Mouse (Mus musculus) embryonic facial prominence, embryonic 11.5 days (tissue): ENCODE data around the gene Cyb5rl. TPM values are rescaled to one million over a fixed set of nuclear protein-coding genes. Genes with fewer than 3 reads are reported as not detected.

Experiments
- ATAC-seq: fragments of 200-750 bp; cut with Nextera tagmentation; replicated peaks from 2 replicates; pipeline ENCODE4 v1.8.0; 2017; ENCODE audit warnings: low read depth; ENCODE audit not compliant: insufficient number of reproducible peaks, low FRiP score, low TSS enrichment
- DNase-seq: peaks from one replicate; pipeline ENCODE4 v3.0.0-alpha.2; 2015; ENCODE audit warnings: low spot score
- H3K27ac ChIP-seq: fragments of 300-500 bp; sonication (generic); replicated peaks from 2 replicates; pipeline ENCODE4 v1.5.1; 2014; ENCODE audit warnings: mild to moderate bottlenecking, low read depth, low read length, control low read depth
- H3K27me3 ChIP-seq: fragments of 300-500 bp; sonication (generic); 2 replicates; pipeline ENCODE4 v1.6.1; 2014; ENCODE audit warnings: mild to moderate bottlenecking, low read length, moderate library complexity, mixed read lengths; ENCODE audit not compliant: control insufficient read depth, insufficient read depth
- H3K36me3 ChIP-seq: fragments of 300-500 bp; sonication (generic); replicated peaks from 2 replicates; pipeline ENCODE4 v1.6.1; 2014; ENCODE audit warnings: low read depth, mild to moderate bottlenecking, low read length, moderate library complexity, mixed read lengths; ENCODE audit not compliant: control insufficient read depth, insufficient read depth
- H3K4me1 ChIP-seq: fragments of 300-500 bp; sonication (generic); 2 replicates; pipeline ENCODE4 v1.6.1; 2014; ENCODE audit warnings: low read length, mixed read lengths; ENCODE audit not compliant: control insufficient read depth, insufficient read depth
- H3K4me2 ChIP-seq: fragments of 300-500 bp; sonication (generic); 2 replicates; pipeline ENCODE4 v1.6.1; 2014; ENCODE audit warnings: low read depth, mild to moderate bottlenecking, control low read depth, low read length, moderate library complexity
- H3K4me3 ChIP-seq: fragments of 300-500 bp; sonication (generic); 2 replicates; pipeline ENCODE4 v1.5.1; 2014; ENCODE audit warnings: low read depth, low read length, control low read depth
- H3K9ac ChIP-seq: fragments of 300-500 bp; sonication (generic); replicated peaks from 2 replicates; pipeline ENCODE4 v1.6.1; 2014; ENCODE audit warnings: mild to moderate bottlenecking, control low read depth, low read length
- H3K9me3 ChIP-seq: fragments of 300-500 bp; sonication (generic); replicated peaks from 2 replicates; pipeline ENCODE4 v1.6.1; 2016; ENCODE audit warnings: mild to moderate bottlenecking, low read length, inconsistent platforms, mixed read lengths; ENCODE audit not compliant: control insufficient read depth
- WGBS: fragments of 180-500 bp; shearing (Covaris S2); extraction: QIAGEN DNeasy Blood & Tissue Kit; methylation state at CpG from one replicate; pipeline ENCODE4 v1.1.7; 2014; 5-methylcytosine and 5-hydroxymethylcytosine counted together
- polyA plus RNA-seq: library from polyadenylated mRNA; unstranded; fragments of >200 nt; fragmentation: Nextera tagmentation; extraction: Ambion mirVana; gene quantifications from 2 replicates; pipeline ENCODE4 v1.2.1, GENCODE M21; 2014

Gene Cyb5rl
- polyA plus RNA-seq, 1 experiment from 2014 or later = 5.6 TPM

DNA sequence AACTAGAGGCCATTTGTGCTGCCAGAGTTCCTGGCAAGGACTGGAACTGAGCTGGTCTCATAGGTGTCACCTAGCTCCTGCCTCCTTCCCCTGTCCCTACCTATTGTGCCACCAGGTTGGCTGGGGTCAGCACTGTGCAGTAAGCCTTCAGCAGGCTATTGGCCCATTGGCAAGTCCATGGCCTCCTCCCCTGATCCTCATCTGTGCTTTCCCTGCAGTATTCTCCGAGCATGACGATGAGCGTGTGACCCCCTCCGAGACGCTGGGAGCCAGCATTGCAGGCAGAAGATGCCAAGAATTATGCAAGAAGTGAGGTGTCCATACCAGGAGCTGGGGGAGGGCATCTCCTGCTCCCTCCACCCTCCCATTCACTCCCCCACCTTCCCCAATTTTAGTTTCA lies 19.0 kb upstream of the Cyb5rl start:
- 94% methylated on average over 5 of the region's 5 CpGs for WGBS
- H3K4me1 ChIP-seq = no peaks in the 10 kb centered on the region
- H3K27me3 ChIP-seq = no peaks in the 10 kb centered on the region
- no peak overlapping the region for H3K9ac ChIP-seq
- H3K9me3 ChIP-seq = no peaks in the 10 kb centered on the region
- ATAC-seq (no peak), DNase-seq (no peak)
- H3K4me3 ChIP-seq = no peak overlapping the region
- H3K4me2 ChIP-seq = no peak overlapping the region
- no peak overlapping the region for H3K27ac ChIP-seq
- peaks cover 20% of the 10 kb centered on the region for H3K36me3 ChIP-seq

DNA sequence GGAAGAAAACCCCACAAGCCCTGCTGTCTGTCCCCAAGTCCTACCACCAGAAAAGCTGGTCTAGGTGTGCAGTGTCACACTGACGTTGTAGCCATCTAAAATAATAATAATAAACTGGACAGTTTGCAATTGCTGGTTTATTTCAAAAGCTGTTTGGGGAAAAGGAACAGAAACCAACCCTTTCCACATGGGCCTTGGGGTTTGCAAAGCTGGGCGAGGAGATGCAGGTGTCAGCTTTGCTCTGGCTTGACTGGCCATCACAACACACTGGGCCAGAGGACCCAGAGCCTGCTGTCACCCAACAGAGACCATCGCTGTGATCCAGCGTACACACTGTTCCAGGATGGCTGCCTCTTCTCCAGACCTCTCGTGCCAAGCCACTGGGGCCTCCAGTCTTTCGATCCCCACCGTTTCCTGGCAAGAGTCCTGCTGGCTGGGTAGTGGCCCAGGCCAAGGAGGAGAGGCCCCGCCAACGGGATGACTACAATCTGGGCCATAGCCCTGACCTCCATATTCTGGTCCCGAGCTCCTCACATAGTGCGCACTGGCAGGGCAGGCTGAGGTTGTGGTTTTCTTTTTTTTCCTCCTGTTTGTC lies 18.1 kb upstream of the Cyb5rl start:
- H3K4me3 ChIP-seq = no peak overlapping the region
- no peak overlapping the region for H3K9ac ChIP-seq
- H3K4me2 ChIP-seq = no peak overlapping the region
- DNase-seq (no peak), ATAC-seq (no peak)
- H3K4me1 ChIP-seq = no peaks in the 10 kb centered on the region
- H3K27me3 ChIP-seq = no peaks in the 10 kb centered on the region
- no peak overlapping the region for H3K27ac ChIP-seq
- peaks cover 20% of the 10 kb centered on the region for H3K36me3 ChIP-seq
- WGBS = 89% methylated on average over 11 of the region's 11 CpGs
- no peaks in the 10 kb centered on the region for H3K9me3 ChIP-seq

GRCm38 (mm10) chr4:107051889-107052288 lies 14.9 kb upstream of the Cyb5rl start:
- Histone ChIP-seq H3K36me3 (peaks cover 10% of the 10 kb centered on the region), H3K4me1 (no peaks in the 10 kb centered on the region), H3K4me2 (no peak overlapping the region), H3K4me3 (no peak overlapping the region), H3K9me3 (no peaks in the 10 kb centered on the region), H3K9ac (no peak overlapping the region), H3K27ac (no peak overlapping the region), H3K27me3 (no peaks in the 10 kb centered on the region)
- DNase-seq (no peak), ATAC-seq (no peak)
- 53% methylated on average over 4 of the region's 4 CpGs for WGBS

- Histone ChIP-seq H3K9ac (no peak overlapping the region), H3K27me3 (no peaks in the 10 kb centered on the region), H3K27ac (no peak overlapping the region), H3K4me1 (no peaks in the 10 kb centered on the region), H3K4me2 (no peak overlapping the region), H3K9me3 (no peaks in the 10 kb centered on the region), H3K36me3 (peaks cover 6% of the 10 kb centered on the region), H3K4me3 (no peak overlapping the region)
- no peak for ATAC-seq
- 48% methylated on average over 5 of the region's 5 CpGs for WGBS
- DNase-seq = no peak
Measured at GRCm38 (mm10) chr4:107052962-107053553, 13.7 kb upstream of the Cyb5rl start.

GRCm38 (mm10) chr4:107056088-107056487 lies 10.7 kb upstream of the Cyb5rl start:
- Histone ChIP-seq H3K36me3 (peaks cover 3% of the 10 kb centered on the region), H3K4me1 (no peaks in the 10 kb centered on the region)
- WGBS = 78% methylated on average over 3 of the region's 3 CpGs

DNA sequence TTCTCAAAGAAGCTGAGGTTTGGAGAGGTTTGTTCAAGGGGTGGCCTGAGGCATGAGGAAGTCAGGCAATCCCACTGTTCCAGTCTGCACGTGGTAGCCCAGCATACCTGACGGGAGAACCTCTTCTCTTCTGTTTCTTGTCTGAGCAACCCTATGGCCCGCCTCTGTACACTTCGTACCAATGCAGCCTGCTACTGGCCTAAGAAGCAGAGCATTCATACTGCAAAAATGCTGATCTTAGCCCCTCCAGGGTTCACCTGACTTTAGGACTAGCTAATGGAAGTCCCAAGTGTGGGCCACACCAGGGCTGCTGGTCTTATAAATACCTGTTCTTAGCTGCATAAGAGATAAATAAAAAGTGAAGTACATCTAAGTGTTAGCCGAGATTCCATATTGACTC lies 8.4 kb upstream of the Cyb5rl start:
- 85% methylated on average over 5 of the region's 5 CpGs for WGBS
- H3K27ac ChIP-seq = no peak overlapping the region
- peaks cover 3% of the 10 kb centered on the region for H3K36me3 ChIP-seq
- no peaks in the 10 kb centered on the region for H3K9me3 ChIP-seq
- H3K9ac ChIP-seq = no peak overlapping the region
- DNase-seq (no peak), ATAC-seq (no peak)
- no peaks in the 10 kb centered on the region for H3K27me3 ChIP-seq
- H3K4me3 ChIP-seq = no peak overlapping the region
- no peaks in the 10 kb centered on the region for H3K4me1 ChIP-seq
- H3K4me2 ChIP-seq = no peak overlapping the region

More at GRCm38 (mm10) chr4:107056088-107056487, 10.7 kb upstream of the Cyb5rl start:
- no peaks in the 10 kb centered on the region for H3K9me3 ChIP-seq
- no peak overlapping the region for H3K27ac ChIP-seq
- no peak overlapping the region for H3K9ac ChIP-seq
- ATAC-seq (no peak), DNase-seq (no peak)
- H3K4me2 ChIP-seq = no peak overlapping the region
- no peaks in the 10 kb centered on the region for H3K27me3 ChIP-seq
- H3K4me3 ChIP-seq = no peak overlapping the region

DNA sequence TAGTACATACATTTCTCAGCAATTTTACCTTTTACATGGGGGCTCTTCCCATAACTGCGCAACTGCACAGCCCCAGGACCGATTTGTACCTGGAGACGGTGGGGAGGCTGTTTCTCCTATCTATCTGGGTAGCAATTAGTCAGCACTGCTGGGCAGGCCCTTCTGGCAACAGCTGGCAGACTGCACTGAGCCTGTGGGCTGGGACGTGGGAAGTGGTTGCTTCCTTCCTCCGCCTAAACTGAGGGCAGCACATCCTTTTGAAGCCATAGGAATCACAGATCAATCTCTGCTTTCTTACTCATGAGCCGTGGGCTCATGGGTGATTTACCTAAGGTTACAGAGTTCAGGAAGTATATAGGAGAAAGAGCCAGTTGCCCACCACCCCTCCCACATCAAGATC lies 8.0 kb upstream of the Cyb5rl start:
- no peaks in the 10 kb centered on the region for H3K9me3 ChIP-seq
- H3K9ac ChIP-seq = no peak overlapping the region
- 88% methylated on average over 6 of the region's 6 CpGs for WGBS
- H3K4me2 ChIP-seq = no peak overlapping the region
- peaks cover 3% of the 10 kb centered on the region for H3K36me3 ChIP-seq
- no peak overlapping the region for H3K27ac ChIP-seq
- H3K4me3 ChIP-seq = no peak overlapping the region
- no peak for DNase-seq
- no peaks in the 10 kb centered on the region for H3K27me3 ChIP-seq
- H3K4me1 ChIP-seq = no peaks in the 10 kb centered on the region
- ATAC-seq = no peak

GRCm38 (mm10) chr4:107061560-107061959 lies 5.2 kb upstream of the Cyb5rl start:
- Histone ChIP-seq H3K4me2 (no peak overlapping the region), H3K9ac (no peak overlapping the region), H3K9me3 (no peaks in the 10 kb centered on the region), H3K4me1 (peaks cover 2% of the 10 kb centered on the region), H3K27me3 (no peaks in the 10 kb centered on the region), H3K4me3 (no peak overlapping the region), H3K36me3 (peaks cover 3% of the 10 kb centered on the region), H3K27ac (no peak overlapping the region)
- 88% methylated on average over 4 of the region's 4 CpGs for WGBS
- ATAC-seq (no peak), DNase-seq (no peak)
